Mouse (Mus musculus) brain, embryonic 14.5 days (tissue): ENCODE measurements at regions not wholly inside any gene's neighbourhood (a gene's known extent, or its start where the extent isn't known, plus 50 kb on each side); places are given as distances from the start of the nearest gene placed in this dataset.

ENCODE experiments used
- CTCF ChIP-seq: fragments of 200-500 bp; IDR thresholded peaks from 2 replicates; pipeline ENCODE4 v1.5.1; 2012; ENCODE audit warnings: inconsistent platforms, mild to moderate bottlenecking, moderate library complexity, borderline replicate concordance; ENCODE audit not compliant: insufficient read depth, insufficient read length; ENCODE audit errors: extremely low read depth
- POLR2A ChIP-seq: fragments of 200-500 bp; IDR thresholded peaks from 2 replicates; pipeline ENCODE4 v1.6.1; 2012; ENCODE audit warnings: mild to moderate bottlenecking, inconsistent platforms, borderline replicate concordance; ENCODE audit not compliant: poor library complexity, insufficient read depth, insufficient read length, severe bottlenecking; ENCODE audit errors: extremely low read depth

- TF ChIP-seq POLR2A (no peak), CTCF (no peak)
These were observed 498.5 kb downstream of the Plekhb2 start for GRCm38 (mm10) chr1:35348294-35348693.
